Mouse (Mus musculus) neural tube, embryonic 12.5 days (tissue): ENCODE results near the gene Rab27a. TPM values are rescaled to one million over a fixed set of nuclear protein-coding genes. Genes with fewer than 3 reads are reported as not detected.
"Not testable (repeated sequence)": the region's sequence is repeated elsewhere in the genome, so short reads cannot be mapped to it uniquely, and the experiment has no call there.

Source experiments
- ATAC-seq: fragments of 200-750 bp; cut with Nextera tagmentation; 2 replicates; pipeline ENCODE4 v1.8.0; 2017; ENCODE audit warnings: low read depth, mild to moderate bottlenecking, moderate TSS enrichment, moderate library complexity; ENCODE audit not compliant: low FRiP score
- H3K27ac ChIP-seq: fragments of 300-500 bp; sonication (generic); 2 replicates; pipeline ENCODE4 v1.5.1; 2016
- H3K27me3 ChIP-seq: fragments of 300-500 bp; sonication (generic); replicated peaks from 2 replicates; pipeline ENCODE4 v1.6.1; 2016; ENCODE audit warnings: mild to moderate bottlenecking
- H3K36me3 ChIP-seq: fragments of 300-500 bp; sonication (generic); 2 replicates; pipeline ENCODE4 v1.6.1; 2016; ENCODE audit warnings: mild to moderate bottlenecking
- H3K4me1 ChIP-seq: fragments of 300-500 bp; sonication (generic); 2 replicates; pipeline ENCODE4 v1.6.1; 2016
- H3K4me2 ChIP-seq: fragments of 300-500 bp; sonication (generic); replicated peaks from 2 replicates; pipeline ENCODE4 v1.6.1; 2016; ENCODE audit warnings: mild to moderate bottlenecking
- H3K4me3 ChIP-seq: fragments of 300-500 bp; sonication (generic); 2 replicates; pipeline ENCODE4 v1.5.1; 2016
- H3K9ac ChIP-seq: fragments of 300-500 bp; sonication (generic); 2 replicates; pipeline ENCODE4 v1.6.1; 2016; ENCODE audit warnings: mild to moderate bottlenecking
- H3K9me3 ChIP-seq: fragments of 300-500 bp; sonication (generic); 2 replicates; pipeline ENCODE4 v1.6.1; 2016; ENCODE audit warnings: mild to moderate bottlenecking
- WGBS: fragments of 180-500 bp; shearing (Covaris S2); methylation state at CpG from one replicate; pipeline ENCODE4 v1.1.7; 2016; 5-methylcytosine and 5-hydroxymethylcytosine counted together
- polyA plus RNA-seq: library from polyadenylated mRNA; unstranded; fragments of >200 nt; fragmentation: Nextera tagmentation; extraction: Ambion mirVana; gene quantifications from 2 replicates; pipeline ENCODE4 v1.2.1, GENCODE M21; 2016

Gene Rab27a
- polyA plus RNA-seq, 1 experiment from 2014 or later: 1.2 TPM

GRCm38 (mm10) chr9:73049833-73050232 is 5.2 kb downstream of the Rab27a start:
- Histone ChIP-seq H3K4me1 (peaks cover 5% of the 10 kb centered on the region), H3K27me3 (0 out of 2 replicates have a peak, but pooled peaks cover 3% of the 10 kb centered on the region), H3K9me3 (no peaks in the 10 kb centered on the region), H3K36me3 (no peaks in the 10 kb centered on the region), H3K4me2 (no peak overlapping the region), H3K4me3 (no peak overlapping the region), H3K27ac (no peak overlapping the region), H3K9ac (no peak overlapping the region)
- WGBS: 76% methylated on average over 5 of the region's 5 CpGs
- no peak for ATAC-seq

DNA sequence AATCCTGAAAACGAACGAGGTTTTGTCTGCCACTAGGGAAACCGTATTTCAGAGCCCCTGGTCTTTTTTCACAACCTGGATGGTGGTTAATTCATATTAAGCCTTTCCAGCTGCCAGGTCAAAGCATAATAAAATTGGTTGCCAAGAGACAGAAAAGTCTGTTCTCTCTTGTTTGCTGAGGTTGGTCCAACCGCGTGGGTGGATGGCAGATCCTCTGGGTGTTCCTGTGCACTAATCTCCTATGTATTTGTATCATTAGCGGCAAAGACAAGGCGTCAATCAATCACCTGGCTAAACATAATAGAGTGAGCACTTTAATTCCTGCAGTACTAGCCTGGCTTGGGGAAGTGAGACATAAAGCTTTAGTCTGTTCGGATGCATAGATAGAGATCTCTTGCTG is 6.0 kb downstream of the Rab27a start:
- no peaks in the 10 kb centered on the region for H3K9me3 ChIP-seq
- WGBS: 71% methylated on average over 8 of the region's 8 CpGs
- no peak overlapping the region for H3K4me3 ChIP-seq
- H3K9ac ChIP-seq: no peak overlapping the region
- 0 out of 2 replicates have a peak, but pooled peaks cover under 1% of the 10 kb centered on the region for H3K27me3 ChIP-seq
- no peak for ATAC-seq
- H3K4me1 ChIP-seq: no peaks in the 10 kb centered on the region
- H3K27ac ChIP-seq: no peak overlapping the region
- H3K36me3 ChIP-seq: no peaks in the 10 kb centered on the region
- H3K4me2 ChIP-seq: no peak overlapping the region

DNA sequence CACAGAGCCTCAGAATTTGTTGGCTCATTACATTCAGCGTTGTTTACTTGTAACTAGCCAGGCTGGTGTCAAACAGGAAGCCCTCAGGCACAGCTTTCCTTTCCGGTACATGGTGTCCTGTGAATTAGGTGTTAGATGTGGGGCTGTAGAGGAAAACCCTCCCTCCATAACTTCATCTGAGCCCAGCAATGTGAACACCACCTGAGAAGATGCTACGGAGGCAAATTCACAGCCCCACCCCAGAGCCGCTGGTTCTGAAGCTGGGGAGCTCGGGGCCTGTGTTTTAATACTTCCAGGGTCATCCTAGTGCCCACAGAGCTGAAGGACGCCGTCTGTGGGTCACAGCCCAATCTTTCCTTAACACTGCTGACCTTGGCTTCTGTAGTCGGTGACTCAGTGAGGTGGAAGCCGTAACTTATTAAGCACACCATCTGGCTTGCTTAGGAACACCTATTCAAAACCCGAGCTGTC is 10.8 kb downstream of the Rab27a start:
- WGBS: 72% methylated on average over 10 of the region's 10 CpGs
- Histone ChIP-seq H3K4me2 (no peak overlapping the region), H3K4me3 (no peak overlapping the region), H3K9me3 (no peaks in the 10 kb centered on the region), H3K27me3 (no peaks in the 10 kb centered on the region), H3K27ac (no peak overlapping the region), H3K36me3 (no peaks in the 10 kb centered on the region), H3K9ac (no peak overlapping the region), H3K4me1 (no peaks in the 10 kb centered on the region)
- ATAC-seq: no peak

DNA sequence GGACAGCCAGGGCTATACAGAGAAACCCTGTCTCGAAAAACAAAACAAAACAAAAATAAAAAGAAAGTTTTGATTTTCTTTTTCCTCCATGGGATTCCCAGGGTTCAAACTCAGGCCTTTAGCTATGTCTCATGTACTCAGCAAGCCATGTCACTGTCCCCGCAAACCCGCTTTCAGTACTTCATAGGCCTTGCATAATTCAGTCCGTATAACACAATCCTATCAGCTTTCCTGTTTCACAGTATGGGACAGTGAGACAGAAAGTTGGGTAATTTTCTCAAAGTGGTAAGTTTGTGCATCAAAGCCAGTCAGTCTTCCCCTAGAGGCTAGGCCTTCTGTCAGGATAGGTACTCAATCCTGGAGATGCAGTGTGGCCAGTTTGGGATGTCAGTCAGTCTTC is 14.6 kb downstream of the Rab27a start:
- H3K4me2 ChIP-seq: no peak overlapping the region
- 87% methylated on average over 4 of the region's 4 CpGs for WGBS

DNA sequence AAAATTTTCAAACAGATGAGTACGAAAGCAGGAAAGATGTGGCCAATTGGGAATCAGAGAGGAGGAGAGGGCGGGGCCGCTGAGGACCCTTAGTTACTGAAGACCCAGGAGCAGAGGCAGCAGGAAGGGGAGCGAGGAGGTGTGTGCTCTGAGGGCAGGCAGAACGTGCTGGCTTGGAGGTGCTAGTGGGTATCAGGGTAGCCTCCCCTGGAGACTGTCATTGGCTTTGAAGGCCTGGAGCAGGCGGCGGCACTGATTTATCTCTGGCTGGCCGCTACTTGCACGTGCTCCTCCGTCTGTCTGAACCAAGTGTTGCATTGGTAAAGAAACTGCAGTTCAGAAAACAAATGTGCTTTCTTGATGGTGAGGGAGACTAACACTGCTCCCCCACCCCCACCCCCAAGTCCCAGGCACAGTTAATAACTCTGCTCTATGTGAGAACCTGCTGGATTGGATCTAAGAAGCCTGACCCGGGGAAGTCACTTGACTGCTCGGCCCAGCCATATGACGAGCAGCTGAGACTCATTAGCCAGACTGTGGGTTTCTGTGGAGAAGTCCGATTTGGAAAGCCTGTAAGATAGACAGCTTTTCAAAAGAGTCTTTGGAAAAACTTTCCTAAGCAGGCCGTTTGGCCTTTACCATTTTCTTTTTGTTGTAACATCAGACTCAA is 19.1 kb downstream of the Rab27a start:
- no peaks in the 10 kb centered on the region for H3K9me3 ChIP-seq
- peak overlapping the region; percentile 34 for H3K4me2 ChIP-seq
- H3K4me3 ChIP-seq: no peak overlapping the region
- 30% methylated on average over 15 of the region's 15 CpGs for WGBS
- H3K27ac ChIP-seq: no peak overlapping the region
- H3K4me1 ChIP-seq: peaks cover 24% of the 10 kb centered on the region
- no peaks in the 10 kb centered on the region for H3K36me3 ChIP-seq
- no peak overlapping the region for H3K9ac ChIP-seq
- ATAC-seq: no peak
- H3K27me3 ChIP-seq: no peaks in the 10 kb centered on the region

More for the DNA sequence above, 14.6 kb downstream of the Rab27a start:
- no peaks in the 10 kb centered on the region for H3K27me3 ChIP-seq
- peaks cover 9% of the 10 kb centered on the region; the same call in 1 of the 2 replicates for H3K4me1 ChIP-seq
- no peaks in the 10 kb centered on the region for H3K36me3 ChIP-seq
- ATAC-seq: no peak
- H3K4me3 ChIP-seq: no peak overlapping the region
- no peak overlapping the region for H3K27ac ChIP-seq
- H3K9ac ChIP-seq: no peak overlapping the region
- H3K9me3 ChIP-seq: no peaks in the 10 kb centered on the region

DNA sequence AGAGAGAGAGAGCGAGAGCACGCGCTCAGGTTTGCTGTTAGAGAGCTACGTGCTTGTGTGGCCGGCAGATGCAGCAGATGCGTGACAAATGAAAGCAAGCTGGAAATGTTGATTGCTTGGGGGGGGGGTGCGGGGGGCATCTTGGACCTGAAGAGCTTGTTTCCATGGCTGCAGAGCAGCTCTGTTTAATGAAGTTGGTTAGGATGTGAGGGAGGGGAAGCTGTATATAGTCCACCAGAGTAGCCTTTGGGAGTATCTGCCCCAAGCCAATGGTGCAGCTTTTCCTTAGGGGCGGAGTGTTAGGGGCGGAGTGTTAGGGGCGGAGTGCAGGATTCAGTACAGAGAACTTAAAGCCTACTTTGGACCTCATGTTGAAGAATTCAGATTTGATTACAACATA is 22.4 kb downstream of the Rab27a start:
- H3K4me3 ChIP-seq: no peak overlapping the region
- no peaks in the 10 kb centered on the region for H3K9me3 ChIP-seq
- peaks cover 24% of the 10 kb centered on the region for H3K4me1 ChIP-seq
- H3K27me3 ChIP-seq: no peaks in the 10 kb centered on the region
- no peak overlapping the region for H3K27ac ChIP-seq
- peak overlapping the region; percentile 23 for H3K4me2 ChIP-seq
- no peaks in the 10 kb centered on the region for H3K36me3 ChIP-seq
- no peak overlapping the region for H3K9ac ChIP-seq
- WGBS: 26% methylated on average over 10 of the region's 10 CpGs
- ATAC-seq: 0 out of 2 replicates have a peak, but pooled peaks have one; percentile 37

- Histone ChIP-seq H3K4me3 (no peak overlapping the region), H3K9me3 (no peaks in the 10 kb centered on the region), H3K27ac (no peak overlapping the region), H3K36me3 (no peaks in the 10 kb centered on the region), H3K4me1 (peaks cover 24% of the 10 kb centered on the region), H3K27me3 (no peaks in the 10 kb centered on the region), H3K4me2 (no peak overlapping the region), H3K9ac (no peak overlapping the region)
- 30% methylated on average over 6 of the region's 6 CpGs for WGBS
- peak; percentile 65 for ATAC-seq
Measured at GRCm38 (mm10) chr9:73068230-73068679, 23.6 kb downstream of the Rab27a start.

DNA sequence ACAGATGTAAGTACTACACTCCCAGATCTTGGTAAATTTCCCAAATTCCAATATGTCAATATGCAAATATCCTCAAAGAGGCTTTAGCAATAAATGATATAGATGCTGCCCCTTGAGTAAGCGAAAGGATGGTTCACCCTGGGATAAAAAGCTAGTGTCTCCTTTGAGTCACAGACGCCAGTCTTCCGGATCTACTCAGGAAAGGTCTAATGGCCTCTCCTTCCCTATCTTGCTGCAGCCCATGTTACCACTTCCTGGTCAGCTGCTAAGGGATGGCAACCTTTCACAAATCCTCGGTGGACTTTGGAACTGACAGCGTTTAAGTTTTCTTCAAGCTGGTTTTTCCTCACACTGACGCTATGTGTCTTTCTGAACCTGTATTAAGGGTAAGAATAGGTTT is 24.0 kb downstream of the Rab27a start:
- Histone ChIP-seq H3K27me3 (no peaks in the 10 kb centered on the region), H3K4me3 (no peak overlapping the region), H3K4me2 (no peak overlapping the region), H3K4me1 (peaks cover 20% of the 10 kb centered on the region), H3K9me3 (no peaks in the 10 kb centered on the region), H3K36me3 (no peaks in the 10 kb centered on the region), H3K9ac (no peak overlapping the region), H3K27ac (no peak overlapping the region)
- 80% methylated on average over 6 of the region's 6 CpGs for WGBS
- ATAC-seq: no peak

DNA sequence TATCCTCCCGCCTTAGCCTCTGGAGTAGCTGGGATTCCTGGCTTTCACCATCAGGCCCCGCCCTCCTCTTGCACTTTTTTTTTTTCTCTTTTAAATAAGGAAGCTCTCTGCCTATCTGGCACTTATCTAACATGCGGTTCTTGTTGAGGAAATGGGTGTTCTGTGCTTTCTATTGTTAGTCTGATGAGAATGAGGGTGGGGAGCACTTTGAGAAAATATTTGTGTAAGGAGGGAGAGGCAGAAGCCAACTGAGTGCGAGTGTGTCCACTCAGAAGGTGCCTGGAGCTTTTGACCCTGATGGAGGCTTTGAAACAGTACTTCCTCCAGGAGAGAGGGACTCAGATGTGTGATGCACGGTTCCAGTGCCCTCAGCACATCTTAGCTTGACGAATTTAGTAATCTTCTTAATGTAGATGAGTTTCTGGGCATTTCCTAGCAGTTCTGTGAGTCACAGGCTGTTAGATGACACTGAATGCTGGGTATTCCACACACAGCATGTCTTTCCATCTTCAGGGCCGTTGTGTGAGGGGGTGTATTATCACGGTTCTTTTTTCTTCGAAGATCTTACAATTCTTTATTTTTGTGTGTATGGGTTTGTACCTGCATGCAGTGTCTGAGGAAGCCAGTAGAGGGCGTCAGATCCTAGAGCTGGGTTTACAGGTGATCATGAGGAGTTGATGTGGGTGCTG is 26.5 kb downstream of the Rab27a start:
- Histone ChIP-seq H3K9ac (no peak overlapping the region), H3K9me3 (no peaks in the 10 kb centered on the region), H3K4me3 (no peak overlapping the region), H3K36me3 (no peaks in the 10 kb centered on the region), H3K27ac (no peak overlapping the region), H3K27me3 (no peaks in the 10 kb centered on the region), H3K4me2 (no peak overlapping the region), H3K4me1 (peaks cover 15% of the 10 kb centered on the region)
- WGBS: 79% methylated on average over 10 of the region's 10 CpGs
- ATAC-seq: no peak

DNA sequence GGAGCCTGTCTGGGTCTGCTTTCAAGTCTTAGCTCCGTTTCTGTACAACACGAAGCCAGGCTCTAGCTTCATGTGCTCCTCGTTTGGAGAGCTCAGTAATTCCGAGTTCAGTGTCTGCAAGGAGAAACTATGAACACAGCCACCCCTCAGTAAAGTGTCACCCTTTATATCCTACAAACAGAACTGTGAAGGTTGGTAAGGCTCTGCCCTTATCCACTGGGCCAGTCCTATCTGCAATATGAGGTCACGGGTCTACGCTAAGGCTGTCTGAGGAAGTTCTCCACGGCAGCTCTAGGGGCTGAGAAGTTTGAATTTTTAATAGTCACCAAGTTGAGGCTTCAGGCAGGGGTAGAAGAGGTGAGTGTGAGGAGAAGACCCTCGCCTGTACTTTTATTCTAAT is 27.8 kb downstream of the Rab27a start:
- no peak overlapping the region for H3K9ac ChIP-seq
- no peak overlapping the region for H3K4me3 ChIP-seq
- H3K27me3 ChIP-seq: no peaks in the 10 kb centered on the region
- no peak overlapping the region for H3K4me2 ChIP-seq
- H3K27ac ChIP-seq: no peak overlapping the region
- H3K9me3 ChIP-seq: no peaks in the 10 kb centered on the region
- no peak for ATAC-seq
- peaks cover 10% of the 10 kb centered on the region for H3K4me1 ChIP-seq
- 85% methylated on average over 8 of the region's 8 CpGs for WGBS
- H3K36me3 ChIP-seq: no peaks in the 10 kb centered on the region

GRCm38 (mm10) chr9:73073169-73073568 is 28.5 kb downstream of the Rab27a start:
- 95% methylated on average over 5 of the region's 5 CpGs for WGBS
- Histone ChIP-seq H3K4me2 (no peak overlapping the region), H3K9ac (no peak overlapping the region), H3K27me3 (no peaks in the 10 kb centered on the region), H3K4me3 (no peak overlapping the region), H3K27ac (no peak overlapping the region), H3K36me3 (no peaks in the 10 kb centered on the region), H3K9me3 (no peaks in the 10 kb centered on the region), H3K4me1 (peaks cover 3% of the 10 kb centered on the region)
- no peak for ATAC-seq

DNA sequence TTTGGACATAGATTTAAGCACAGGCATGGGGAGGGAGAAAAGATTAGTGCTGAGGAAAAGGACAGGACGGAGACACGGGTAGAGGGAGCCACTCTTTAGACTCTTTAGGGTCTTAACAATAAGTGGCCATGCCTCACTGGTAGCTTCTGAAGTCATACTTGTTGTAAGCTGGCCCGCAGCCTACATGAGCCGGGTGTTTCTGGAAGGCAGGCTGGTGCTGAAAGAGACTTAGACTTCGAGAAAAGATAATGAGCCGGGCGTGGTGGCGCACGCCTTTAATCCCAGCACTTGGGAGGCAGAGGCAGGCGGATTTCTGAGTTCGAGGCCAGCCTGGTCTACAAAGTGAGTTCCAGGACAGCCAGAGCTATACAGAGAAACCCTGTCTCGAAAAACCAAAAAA is 34.7 kb downstream of the Rab27a start:
- H3K27me3 ChIP-seq, H3K9ac ChIP-seq, H3K27ac ChIP-seq, H3K4me2 ChIP-seq, ATAC-seq, H3K4me3 ChIP-seq, H3K9me3 ChIP-seq, H3K4me1 ChIP-seq, H3K36me3 ChIP-seq: not testable (repeated sequence)
- WGBS: 89% methylated on average over 11 of the region's 12 CpGs
